Mouse (Mus musculus): Measurements from ENCODE around the gene Chid1.

DNA sequence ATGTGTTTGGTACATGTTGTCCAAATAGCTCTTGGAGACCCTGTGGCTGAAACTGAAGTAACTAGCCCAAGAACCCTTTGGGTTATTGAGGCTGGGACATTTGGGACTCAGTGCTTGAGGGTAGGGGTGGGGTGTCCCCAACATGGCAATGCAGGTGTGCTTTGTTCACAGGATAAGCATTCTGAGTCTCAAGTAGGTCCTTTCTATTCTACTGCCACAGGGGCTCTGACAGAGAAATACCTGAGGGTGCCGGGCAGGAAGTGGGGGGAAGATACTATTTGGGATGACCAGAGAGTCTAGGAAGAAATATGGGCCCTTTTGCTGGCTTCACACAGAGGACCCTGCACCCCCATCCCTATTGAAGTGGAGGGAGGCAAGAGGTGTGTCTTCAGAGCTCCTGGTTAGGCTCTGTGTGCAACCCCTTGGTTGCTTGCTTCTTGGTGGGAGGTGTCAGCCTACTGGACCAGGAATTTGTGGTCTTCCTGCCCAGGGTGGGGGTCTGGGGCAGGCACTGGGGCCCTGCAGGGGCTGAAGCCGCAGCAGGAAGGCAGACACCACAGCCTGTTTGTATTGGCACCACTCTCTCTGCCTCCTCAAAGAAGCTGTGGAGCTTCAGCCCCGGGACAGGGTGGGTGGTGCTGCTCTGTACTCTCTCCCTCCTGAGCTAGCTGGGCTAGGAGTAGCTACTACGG lies 61.9 kb downstream of the Chid1 start:
- TF ChIP-seq CTCF (IDR thresholded peaks at IDR 0.05; ENCODE audit: low read depth, low read length) (no peak), POLR2A (IDR thresholded peaks at IDR 0.05; ENCODE audit: extremely low read depth, insufficient read depth, low read length) (no peak)
